Mouse (Mus musculus) stomach, embryonic 16.5 days (tissue): ENCODE measurements around the gene Fxr1. TPM values are rescaled to one million over a fixed set of nuclear protein-coding genes. Genes with fewer than 3 reads are reported as not detected.
"Not testable (repeated sequence)": the region's sequence is repeated elsewhere in the genome, so short reads cannot be mapped to it uniquely, and the experiment has no call there.

Experiments
- ATAC-seq: fragments of 200-750 bp; cut with Nextera tagmentation; 2 replicates; pipeline ENCODE4 v1.8.0; 2017; ENCODE audit warnings: moderate number of reproducible peaks, moderate TSS enrichment; ENCODE audit not compliant: insufficient read depth, low FRiP score
- H3K27ac ChIP-seq: fragments of 300-500 bp; sonication (generic); 2 replicates; pipeline ENCODE4 v1.5.1; 2014; ENCODE audit warnings: low read length
- H3K27me3 ChIP-seq: fragments of 300-500 bp; sonication (generic); 2 replicates; pipeline ENCODE4 v1.6.1; 2014; ENCODE audit warnings: low read length, control low read depth, mixed read lengths; ENCODE audit not compliant: control insufficient read depth, insufficient read depth
- H3K36me3 ChIP-seq: fragments of 300-500 bp; sonication (generic); 2 replicates; pipeline ENCODE4 v1.6.1; 2014; ENCODE audit warnings: low read length; ENCODE audit not compliant: control insufficient read depth, insufficient read depth
- H3K4me1 ChIP-seq: fragments of 300-500 bp; sonication (generic); 2 replicates; pipeline ENCODE4 v1.6.1; 2014; ENCODE audit warnings: low read length, control low read depth, mixed read lengths; ENCODE audit not compliant: control insufficient read depth, insufficient read depth
- H3K4me2 ChIP-seq: fragments of 300-500 bp; sonication (generic); 2 replicates; pipeline ENCODE4 v1.6.1; 2014; ENCODE audit warnings: low read depth, low read length, mixed read lengths
- H3K4me3 ChIP-seq: fragments of 300-500 bp; sonication (generic); replicated peaks from 2 replicates; pipeline ENCODE4 v1.5.1; 2014; ENCODE audit warnings: mild to moderate bottlenecking, low read length
- H3K9ac ChIP-seq: fragments of 300-500 bp; sonication (generic); 2 replicates; pipeline ENCODE4 v1.6.1; 2014; ENCODE audit warnings: low read length
- H3K9me3 ChIP-seq: fragments of 300-500 bp; sonication (generic); replicated peaks from 2 replicates; pipeline ENCODE4 v1.6.1; 2016; ENCODE audit warnings: low read length, control low read depth; ENCODE audit not compliant: control insufficient read depth
- WGBS: fragments of 180-500 bp; shearing (Covaris S2); extraction: QIAGEN DNeasy Blood & Tissue Kit; methylation state at CpG from one replicate; pipeline ENCODE4 v1.1.7; 2014; 5-methylcytosine and 5-hydroxymethylcytosine counted together
- polyA plus RNA-seq: library from polyadenylated mRNA; unstranded; fragments of >200 nt; fragmentation: Nextera tagmentation; extraction: Ambion mirVana; gene quantifications from 2 replicates; pipeline ENCODE4 v1.2.1, GENCODE M21; 2015

Gene Fxr1
- polyA plus RNA-seq = 43.4 and 48.5 TPM in 2 replicates

DNA sequence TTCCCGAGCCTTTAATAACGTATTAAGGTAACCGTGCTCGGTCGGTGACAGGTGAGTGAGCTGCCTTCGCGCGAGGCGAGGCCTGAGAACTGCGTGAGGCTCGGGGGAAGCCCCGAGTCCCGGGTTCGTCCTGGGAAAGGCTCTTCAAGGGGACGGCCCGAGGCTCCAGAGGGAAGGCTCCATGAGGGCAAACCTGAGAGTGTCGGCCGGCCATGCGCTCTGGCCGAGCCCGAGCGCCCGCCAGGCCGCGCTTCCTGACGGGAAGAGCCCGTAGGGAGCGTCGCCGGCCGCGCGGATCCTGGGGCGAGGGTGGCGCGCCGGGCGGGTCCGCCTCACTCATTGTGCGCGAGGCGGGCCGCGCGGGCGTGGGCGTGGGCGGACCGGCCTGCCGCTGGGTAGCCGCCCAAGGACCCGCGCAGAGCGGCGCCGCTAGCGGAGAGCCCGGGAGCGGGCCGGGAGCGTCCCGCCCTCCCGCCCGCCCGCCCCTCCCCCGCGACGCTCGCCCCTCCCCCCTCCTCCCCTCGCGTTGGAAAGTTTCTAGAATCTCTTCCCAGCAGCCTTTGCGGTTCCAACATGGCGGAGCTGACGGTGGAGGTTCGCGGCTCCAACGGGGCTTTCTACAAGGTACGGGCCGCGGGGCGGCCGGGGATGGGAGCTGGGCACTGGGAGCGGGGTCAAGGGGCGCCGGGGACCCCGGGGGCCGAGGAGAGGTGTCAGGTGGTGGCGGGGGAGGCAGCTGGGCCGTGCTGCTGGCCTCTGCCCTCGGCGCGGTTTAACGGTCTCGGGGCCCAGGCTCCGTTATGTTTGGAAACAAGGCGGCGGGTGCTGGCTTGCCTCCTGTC is at the start of gene Fxr1:
Gene Fxr1, plus strand, starts transcription at position 404 of the 842 bp plus-strand sequence.
- H3K27ac ChIP-seq = peak within 1 kb of the TSS; percentile 93
- H3K36me3 ChIP-seq = no peaks in the 10 kb centered on the region
- no peaks in the 10 kb centered on the region for H3K9me3 ChIP-seq
- under 1% methylated on average over 85 of the region's 97 CpGs for WGBS
- peak within 1 kb of the TSS; percentile 99 for H3K9ac ChIP-seq
- H3K4me1 ChIP-seq = peaks cover 3% of the 10 kb centered on the region
- peak; percentile 100 for ATAC-seq
- H3K4me3 ChIP-seq = peak within 1 kb of the TSS; percentile 90
- no peaks in the 10 kb centered on the region for H3K27me3 ChIP-seq
- peak within 1 kb of the TSS; percentile 91 for H3K4me2 ChIP-seq

DNA sequence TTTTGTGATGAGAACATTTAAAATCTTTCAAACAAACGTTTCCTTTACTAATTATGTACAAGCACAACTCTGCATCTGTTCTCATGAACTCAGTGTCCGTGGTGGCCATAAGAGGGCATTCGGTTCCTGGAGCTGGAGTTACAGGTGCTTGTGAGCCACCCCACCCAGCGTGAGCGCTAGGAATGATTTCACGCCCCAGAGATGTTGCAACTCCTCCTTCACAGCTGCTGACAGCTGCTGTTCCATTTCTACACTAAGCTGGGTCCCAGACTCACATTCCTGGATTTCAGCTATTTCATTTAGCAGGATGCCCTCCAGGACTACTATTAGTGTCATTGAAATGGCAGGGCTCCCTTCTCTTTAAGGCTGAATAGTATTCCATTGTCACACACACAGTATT is 40.3 kb upstream of the Fxr1 start:
- no peaks in the 10 kb centered on the region for H3K27me3 ChIP-seq
- no peak overlapping the region for H3K4me2 ChIP-seq
- H3K4me3 ChIP-seq = no peak overlapping the region
- H3K4me1 ChIP-seq = no peaks in the 10 kb centered on the region
- 59% methylated on average over 6 of the region's 6 CpGs for WGBS
- no peak overlapping the region for H3K9ac ChIP-seq
- no peak for ATAC-seq
- no peaks in the 10 kb centered on the region for H3K36me3 ChIP-seq
- no peak overlapping the region for H3K27ac ChIP-seq
- H3K9me3 ChIP-seq = no peaks in the 10 kb centered on the region

- no peaks in the 10 kb centered on the region for H3K9me3 ChIP-seq
- H3K4me2 ChIP-seq = no peak overlapping the region
- no peak overlapping the region for H3K27ac ChIP-seq
- no peak overlapping the region for H3K4me3 ChIP-seq
- ATAC-seq = no peak
- H3K36me3 ChIP-seq = no peaks in the 10 kb centered on the region
- no peaks in the 10 kb centered on the region for H3K27me3 ChIP-seq
- WGBS = 83% methylated on average over 5 of the region's 5 CpGs
- H3K9ac ChIP-seq = no peak overlapping the region
- H3K4me1 ChIP-seq = no peaks in the 10 kb centered on the region
Observed at GRCm38 (mm10) chr3:33982746-33983145, 37.0 kb upstream of the Fxr1 start.

GRCm38 (mm10) chr3:33989302-33989701 is 30.4 kb upstream of the Fxr1 start:
- 62% methylated on average over 8 of the region's 8 CpGs for WGBS
- no peak for ATAC-seq
- H3K36me3 ChIP-seq = no peaks in the 10 kb centered on the region

DNA sequence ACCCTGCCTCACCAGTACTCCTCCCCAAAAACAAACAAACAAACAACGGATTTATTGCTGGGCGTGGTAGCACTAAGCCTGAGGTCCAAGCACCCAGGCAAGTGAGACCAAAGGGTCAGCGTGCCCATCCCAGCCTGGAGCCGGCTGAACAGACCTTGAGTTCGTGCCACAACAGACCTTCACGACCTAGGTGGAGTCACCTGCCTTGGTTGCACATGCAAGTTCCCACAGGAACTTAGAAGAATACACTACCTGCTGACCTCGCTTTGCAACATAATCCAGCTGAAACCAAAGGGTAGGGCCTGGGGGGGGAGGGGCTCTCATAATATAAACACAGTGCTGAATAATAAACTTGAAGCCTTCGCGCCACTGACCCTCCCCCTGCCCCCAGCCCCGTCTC is 29.3 kb upstream of the Fxr1 start:
- no peaks in the 10 kb centered on the region for H3K36me3 ChIP-seq
- H3K9ac ChIP-seq = no peak overlapping the region
- H3K4me1 ChIP-seq = no peaks in the 10 kb centered on the region
- H3K27ac ChIP-seq = no peak overlapping the region
- no peak overlapping the region for H3K4me3 ChIP-seq
- H3K9me3 ChIP-seq = no peaks in the 10 kb centered on the region
- ATAC-seq = no peak
- 62% methylated on average over 10 of the region's 10 CpGs for whole genome bisulfite sequencing
- no peaks in the 10 kb centered on the region for H3K27me3 ChIP-seq
- no peak overlapping the region for H3K4me2 ChIP-seq

More at GRCm38 (mm10) chr3:33989302-33989701, 30.4 kb upstream of the Fxr1 start:
- Histone ChIP-seq H3K4me3 (no peak overlapping the region), H3K4me2 (no peak overlapping the region), H3K27me3 (no peaks in the 10 kb centered on the region), H3K4me1 (no peaks in the 10 kb centered on the region), H3K9me3 (no peaks in the 10 kb centered on the region), H3K9ac (no peak overlapping the region), H3K27ac (no peak overlapping the region)

DNA sequence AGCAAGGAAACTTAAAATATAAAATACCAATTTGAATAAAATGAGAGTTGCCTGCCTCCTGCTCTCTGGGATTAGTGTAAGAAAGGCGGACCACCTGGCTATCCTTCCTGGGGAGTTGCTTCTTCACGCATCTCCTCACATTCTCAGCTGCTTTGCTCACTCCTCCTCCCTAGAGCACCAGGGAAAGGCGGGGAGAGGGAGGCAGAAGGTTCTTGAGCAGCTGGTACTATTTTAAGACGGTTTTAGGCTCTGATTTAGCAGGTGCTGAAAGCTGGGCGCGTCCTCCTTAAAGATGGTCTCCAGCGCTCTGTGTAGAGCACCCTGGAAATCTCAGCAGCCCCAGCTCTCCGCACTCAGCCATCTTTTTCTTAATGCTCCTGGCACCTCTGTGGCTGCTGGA is 28.8 kb upstream of the Fxr1 start:
- H3K4me1 ChIP-seq = no peaks in the 10 kb centered on the region
- no peak overlapping the region for H3K27ac ChIP-seq
- H3K9ac ChIP-seq = no peak overlapping the region

DNA sequence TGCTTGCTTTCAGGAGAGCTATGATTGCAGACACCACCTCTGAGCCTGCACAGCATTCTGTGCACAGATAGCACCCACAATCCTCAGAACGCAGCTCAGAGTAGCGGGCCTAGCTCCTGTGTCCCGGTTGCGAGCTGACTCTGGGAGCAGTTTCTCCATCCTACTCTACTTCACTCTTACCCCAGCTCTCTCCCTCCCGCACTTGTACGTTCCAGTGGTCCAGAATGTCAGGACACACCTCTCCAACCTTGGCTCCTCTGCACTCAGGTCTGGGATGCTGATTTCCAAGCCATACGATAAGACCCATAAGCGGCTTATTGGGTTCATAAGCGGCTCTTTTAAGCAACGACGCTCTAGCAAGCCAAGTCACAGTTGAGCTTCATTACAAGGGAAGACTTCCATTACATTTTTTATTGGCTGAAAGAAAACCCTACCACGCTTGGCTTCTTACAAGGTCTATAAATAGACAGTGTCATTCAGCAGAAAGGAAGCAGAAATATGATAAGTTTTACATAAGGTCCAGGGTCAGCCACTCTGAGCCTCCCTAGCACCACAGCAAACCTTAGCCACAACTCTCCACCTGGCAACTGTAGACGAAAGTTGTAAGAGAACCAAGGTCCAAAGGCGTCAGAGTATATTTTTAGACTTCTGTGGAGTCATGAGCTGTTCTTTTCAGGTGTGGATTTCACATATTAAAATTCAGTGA is 26.2 kb upstream of the Fxr1 start:
- no peak overlapping the region for H3K4me2 ChIP-seq
- H3K36me3 ChIP-seq = no peaks in the 10 kb centered on the region
- H3K4me1 ChIP-seq = no peaks in the 10 kb centered on the region
- H3K9me3 ChIP-seq = no peaks in the 10 kb centered on the region
- WGBS = 83% methylated on average over 14 of the region's 14 CpGs
- H3K4me3 ChIP-seq = no peak overlapping the region
- ATAC-seq = no peak
- H3K27ac ChIP-seq = no peak overlapping the region
- no peaks in the 10 kb centered on the region for H3K27me3 ChIP-seq
- H3K9ac ChIP-seq = no peak overlapping the region

More for the DNA sequence above, 28.8 kb upstream of the Fxr1 start:
- Histone ChIP-seq H3K9me3 (no peaks in the 10 kb centered on the region), H3K36me3 (no peaks in the 10 kb centered on the region), H3K4me3 (no peak overlapping the region), H3K27me3 (no peaks in the 10 kb centered on the region), H3K4me2 (no peak overlapping the region)
- 72% methylated on average over 8 of the region's 8 CpGs for WGBS
- ATAC-seq = no peak

GRCm38 (mm10) chr3:33994127-33994488 is 25.6 kb upstream of the Fxr1 start:
- no peaks in the 10 kb centered on the region for H3K4me1 ChIP-seq
- ATAC-seq = no peak
- H3K4me2 ChIP-seq = no peak overlapping the region
- H3K4me3 ChIP-seq = no peak overlapping the region
- no peaks in the 10 kb centered on the region for H3K27me3 ChIP-seq
- no peak overlapping the region for H3K9ac ChIP-seq
- WGBS = 60% methylated on average over 3 of the region's 3 CpGs
- no peaks in the 10 kb centered on the region for H3K9me3 ChIP-seq
- no peak overlapping the region for H3K27ac ChIP-seq
- H3K36me3 ChIP-seq = no peaks in the 10 kb centered on the region

GRCm38 (mm10) chr3:34001691-34002090 is 18.1 kb upstream of the Fxr1 start:
- H3K36me3 ChIP-seq, H3K27me3 ChIP-seq, H3K27ac ChIP-seq, H3K9me3 ChIP-seq, H3K4me2 ChIP-seq, ATAC-seq, H3K9ac ChIP-seq, H3K4me1 ChIP-seq, H3K4me3 ChIP-seq: not testable (repeated sequence)
